Mouse (Mus musculus) kidney, embryonic 16.5 days (tissue): Measurements from ENCODE around the gene Tnfrsf13c. TPM values are rescaled to one million over a fixed set of nuclear protein-coding genes. Genes with fewer than 3 reads are reported as not detected.
A peak's percentile ranks its signal among the peaks of the same experiment; 100 is the strongest.

Experiments
- ATAC-seq: fragments of 200-750 bp; cut with Nextera tagmentation; 2 replicates; pipeline ENCODE4 v1.8.0; 2017; ENCODE audit warnings: moderate TSS enrichment; ENCODE audit not compliant: low FRiP score, low TSS enrichment
- H3K27ac ChIP-seq: fragments of 300-500 bp; sonication (generic); 2 replicates; pipeline ENCODE4 v1.5.1; 2014; ENCODE audit warnings: low read length
- H3K27me3 ChIP-seq: fragments of 300-500 bp; sonication (generic); 2 replicates; pipeline ENCODE4 v1.6.1; 2014; ENCODE audit warnings: low read length, control low read depth, mixed read lengths; ENCODE audit not compliant: insufficient read depth
- H3K36me3 ChIP-seq: fragments of 300-500 bp; sonication (generic); 2 replicates; pipeline ENCODE4 v1.6.1; 2014; ENCODE audit warnings: low read length, control low read depth, mixed read lengths; ENCODE audit not compliant: insufficient read depth
- H3K4me1 ChIP-seq: fragments of 300-500 bp; sonication (generic); 2 replicates; pipeline ENCODE4 v1.6.1; 2014; ENCODE audit warnings: low read length, control low read depth, mixed read lengths; ENCODE audit not compliant: insufficient read depth
- H3K4me2 ChIP-seq: fragments of 300-500 bp; sonication (generic); replicated peaks from 2 replicates; pipeline ENCODE4 v1.6.1; 2014; ENCODE audit warnings: low read depth, low read length
- H3K4me3 ChIP-seq: fragments of 300-500 bp; sonication (generic); 2 replicates; pipeline ENCODE4 v1.5.1; 2014; ENCODE audit warnings: mild to moderate bottlenecking, low read length
- H3K9ac ChIP-seq: fragments of 300-500 bp; sonication (generic); replicated peaks from 2 replicates; pipeline ENCODE4 v1.6.1; 2014; ENCODE audit warnings: low read length
- H3K9me3 ChIP-seq: fragments of 300-500 bp; sonication (generic); 2 replicates; pipeline ENCODE4 v1.6.1; 2016; ENCODE audit warnings: low read length, control low read depth
- WGBS: fragments of 180-500 bp; shearing (Covaris S2); extraction: QIAGEN DNeasy Blood & Tissue Kit; methylation state at CpG from one replicate; pipeline ENCODE4 v1.1.7; 2014; 5-methylcytosine and 5-hydroxymethylcytosine counted together
- polyA plus RNA-seq: library from polyadenylated mRNA; unstranded; fragments of >200 nt; fragmentation: Nextera tagmentation; extraction: Ambion mirVana; gene quantifications from 2 replicates; pipeline ENCODE4 v1.2.1, GENCODE M21; 2015

Gene Tnfrsf13c
- polyA plus RNA-seq, 1 experiment from 2014 or later = 0.15 TPM

DNA sequence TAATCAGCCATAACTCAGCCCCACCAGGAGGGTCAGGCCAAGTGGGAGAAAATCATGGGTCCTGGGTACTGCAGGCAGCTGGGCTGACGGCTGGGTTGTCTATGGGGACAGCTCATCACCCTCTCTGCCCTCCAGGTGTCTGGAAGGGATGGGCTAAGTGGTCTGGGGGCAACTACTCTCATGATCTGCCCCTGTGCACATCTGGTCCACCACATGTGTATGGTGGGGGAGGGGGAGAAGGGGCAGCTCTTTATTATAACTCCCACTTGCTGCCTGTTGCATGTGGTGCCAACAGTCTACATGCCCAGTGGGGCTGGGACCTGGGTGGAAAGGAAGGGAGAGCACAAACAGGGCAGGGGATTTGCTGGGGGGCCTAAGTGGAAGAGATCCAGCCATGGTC is 13.4 kb downstream of the Tnfrsf13c start:
- H3K36me3 ChIP-seq = peaks cover 5% of the 10 kb centered on the region
- no peak overlapping the region for H3K4me3 ChIP-seq
- peaks cover 29% of the 10 kb centered on the region for H3K4me1 ChIP-seq
- no peak for ATAC-seq
- no peaks in the 10 kb centered on the region for H3K9me3 ChIP-seq
- no peak overlapping the region for H3K9ac ChIP-seq
- H3K27me3 ChIP-seq = peaks cover 93% of the 10 kb centered on the region
- WGBS = 35% methylated on average over 1 of the region's 1 CpGs
- no peak overlapping the region for H3K27ac ChIP-seq
- no peak overlapping the region for H3K4me2 ChIP-seq

DNA sequence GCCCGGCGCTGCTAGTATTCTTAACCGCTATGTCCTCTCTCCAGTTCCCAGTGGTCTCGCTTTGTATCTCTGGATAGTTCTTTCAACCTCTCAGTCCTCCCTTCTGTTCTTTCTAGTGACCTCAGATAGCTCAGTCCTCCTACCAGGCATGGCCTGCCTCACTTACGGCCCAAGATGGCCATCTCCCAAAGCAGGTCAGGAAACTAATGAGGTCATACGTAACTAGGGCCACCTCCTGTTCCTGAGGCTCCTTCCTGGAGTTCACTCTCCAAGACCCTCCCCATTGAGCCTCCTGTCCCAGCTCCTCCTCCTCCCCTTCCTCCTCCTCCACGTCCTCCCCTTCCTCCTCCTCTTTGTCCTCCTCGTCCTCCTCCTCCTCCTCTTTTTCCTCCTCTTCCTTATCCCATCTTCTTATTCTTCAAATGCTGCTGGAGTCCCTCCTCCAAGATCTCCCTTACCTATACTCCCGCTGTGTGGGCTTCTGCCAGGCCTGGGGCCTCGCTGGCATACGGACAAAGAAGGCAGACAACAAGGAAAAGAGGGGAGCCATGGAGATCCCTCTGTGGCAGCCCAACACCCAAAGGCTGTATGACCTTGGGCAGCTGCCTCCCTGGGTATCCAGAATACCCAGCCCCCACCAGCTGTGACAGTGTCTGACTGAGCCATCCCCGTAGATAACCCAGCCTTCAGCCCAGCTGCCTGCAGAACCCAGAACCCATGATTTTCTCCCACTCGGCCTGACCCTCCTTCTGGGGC is 14.7 kb downstream of the Tnfrsf13c start:
- H3K9me3 ChIP-seq = no peaks in the 10 kb centered on the region
- peaks cover 11% of the 10 kb centered on the region for H3K36me3 ChIP-seq
- H3K27ac ChIP-seq = no peak overlapping the region
- peaks cover 29% of the 10 kb centered on the region for H3K4me1 ChIP-seq
- 73% methylated on average over 13 of the region's 13 CpGs for WGBS
- peaks cover 85% of the 10 kb centered on the region for H3K27me3 ChIP-seq
- no peak overlapping the region for H3K4me3 ChIP-seq
- no peak overlapping the region for H3K9ac ChIP-seq
- ATAC-seq = no peak
- H3K4me2 ChIP-seq = no peak overlapping the region

DNA sequence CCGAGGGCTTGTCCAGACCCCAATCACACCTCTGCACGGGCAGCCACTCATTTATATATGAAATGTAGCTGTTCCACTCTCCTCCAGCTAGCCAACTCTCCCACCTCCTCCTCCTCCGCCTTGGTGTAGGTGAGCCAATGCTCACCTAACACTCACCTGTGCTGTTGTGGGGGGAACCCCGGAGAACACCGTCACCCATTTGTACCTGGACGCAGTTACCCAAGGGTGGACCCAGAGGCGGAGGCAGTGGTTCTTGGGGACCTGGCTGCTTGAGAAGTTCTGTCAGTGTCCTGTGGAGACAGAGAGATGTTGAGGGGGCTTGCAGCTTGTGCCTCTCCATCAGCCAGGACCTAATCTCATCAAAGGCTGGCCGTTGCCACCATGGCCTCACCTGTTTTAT is 15.9 kb downstream of the Tnfrsf13c start:
- no peak for ATAC-seq
- 85% methylated on average over 8 of the region's 8 CpGs for WGBS
- H3K4me3 ChIP-seq = no peak overlapping the region
- H3K4me2 ChIP-seq = no peak overlapping the region
- H3K36me3 ChIP-seq = peaks cover 19% of the 10 kb centered on the region
- peaks cover 77% of the 10 kb centered on the region for H3K27me3 ChIP-seq
- peaks cover 29% of the 10 kb centered on the region for H3K4me1 ChIP-seq
- H3K9ac ChIP-seq = no peak overlapping the region
- no peaks in the 10 kb centered on the region for H3K9me3 ChIP-seq
- no peak overlapping the region for H3K27ac ChIP-seq

DNA sequence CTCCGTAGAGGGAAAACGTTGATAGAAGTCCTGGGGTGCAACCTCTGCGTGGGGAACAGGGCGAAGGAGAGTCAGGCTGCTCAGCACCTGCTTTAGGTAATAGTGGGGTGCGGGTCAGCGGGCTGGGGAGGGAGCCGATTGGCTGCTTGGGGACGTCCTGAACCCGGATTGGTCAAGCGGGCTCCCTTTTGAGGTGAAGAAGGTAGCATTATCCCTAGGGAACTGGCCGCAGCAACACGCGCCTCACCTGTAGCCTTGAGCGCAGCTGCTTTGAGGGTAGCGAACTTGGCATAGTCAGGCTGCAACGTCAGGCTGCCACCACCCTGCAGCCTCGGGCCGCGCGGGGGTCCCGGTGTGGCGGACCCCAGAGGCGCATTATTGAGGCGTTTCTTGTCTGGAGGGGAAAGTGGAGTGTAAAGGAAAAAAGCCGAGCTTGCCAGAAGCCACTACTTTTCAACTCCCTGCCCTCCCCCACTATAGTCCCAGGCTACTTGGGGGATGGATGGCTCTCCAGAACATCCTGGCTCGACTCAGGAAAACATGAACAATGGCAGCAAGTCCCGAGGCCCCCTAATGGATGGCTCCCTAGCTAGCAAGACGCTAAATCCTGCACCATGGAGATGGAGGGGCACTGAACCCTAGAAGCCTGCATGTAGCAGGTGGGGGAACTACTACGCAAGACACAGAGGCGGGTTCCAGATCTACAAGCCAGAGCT is 16.5 kb downstream of the Tnfrsf13c start:
- 19% methylated on average over 30 of the region's 30 CpGs for WGBS
- no peak overlapping the region for H3K27ac ChIP-seq
- peaks cover 70% of the 10 kb centered on the region for H3K27me3 ChIP-seq
- no peak overlapping the region; the same call in 1 of the 2 replicates for H3K4me2 ChIP-seq
- H3K4me3 ChIP-seq = peak overlapping the region; percentile 6; the same call in 1 of the 2 replicates
- no peak for ATAC-seq
- H3K36me3 ChIP-seq = peaks cover 25% of the 10 kb centered on the region
- H3K9ac ChIP-seq = no peak overlapping the region
- peaks cover 27% of the 10 kb centered on the region for H3K4me1 ChIP-seq
- H3K9me3 ChIP-seq = no peaks in the 10 kb centered on the region

DNA sequence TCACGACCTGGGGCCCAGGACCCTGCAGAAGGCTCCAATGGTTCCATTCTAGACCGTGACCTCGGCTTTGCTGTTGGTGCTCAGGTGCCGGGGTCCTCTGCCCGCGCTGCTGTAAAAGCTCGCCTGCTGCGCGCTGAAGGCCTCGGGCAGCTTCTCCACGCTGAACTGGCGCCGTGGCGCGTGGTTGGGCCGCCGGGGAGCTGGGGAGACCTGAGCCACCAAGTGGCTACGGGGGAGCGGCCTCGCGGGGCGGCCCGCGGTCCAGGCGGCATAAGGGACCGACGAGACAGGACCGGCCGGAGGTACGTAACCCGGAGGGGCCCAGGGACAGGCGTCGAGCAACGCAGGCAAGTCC is 17.1 kb downstream of the Tnfrsf13c start:
- no peak for ATAC-seq

DNA sequence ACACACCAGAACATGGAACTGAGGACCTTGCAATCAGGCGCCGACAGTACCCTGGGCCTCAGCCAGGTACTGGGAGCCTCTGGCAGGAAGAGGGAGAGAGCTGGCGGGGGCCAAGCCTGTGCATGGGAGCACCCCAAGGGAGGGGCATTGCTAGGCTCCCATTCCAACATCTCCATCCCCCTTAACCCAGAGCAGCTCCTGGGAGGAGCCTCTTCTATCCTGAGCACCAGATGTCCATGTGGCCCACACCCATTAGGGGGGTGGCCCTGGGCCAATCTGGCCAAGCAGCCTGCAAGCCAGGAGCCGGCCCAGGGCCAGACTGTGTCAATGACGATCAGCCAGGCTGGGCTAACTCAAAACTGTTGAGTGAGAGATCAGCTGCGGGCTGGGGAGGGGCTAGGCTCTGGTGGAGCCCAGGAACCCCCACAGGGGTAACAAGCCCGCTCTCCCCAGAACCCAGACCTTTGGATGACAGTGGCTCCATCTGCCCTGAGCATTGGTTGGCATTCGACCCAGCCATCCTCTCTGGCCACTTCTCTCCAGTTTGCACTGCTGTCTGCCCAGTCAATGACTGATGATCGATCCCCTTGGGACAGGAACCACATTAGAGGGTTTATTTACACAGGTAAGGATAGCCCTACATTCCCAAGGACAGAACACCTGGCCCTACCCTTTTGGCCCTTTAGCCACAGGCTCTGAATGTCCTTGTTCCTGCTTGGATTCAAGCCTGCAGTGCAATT is 17.6 kb downstream of the Tnfrsf13c start:
- no peak for ATAC-seq
- Histone ChIP-seq H3K4me2 (no peak overlapping the region), H3K27ac (no peak overlapping the region), H3K9me3 (no peaks in the 10 kb centered on the region), H3K36me3 (peaks cover 33% of the 10 kb centered on the region), H3K4me1 (peaks cover 16% of the 10 kb centered on the region), H3K9ac (0 out of 2 replicates have a peak overlapping the region, but pooled peaks have one; percentile 20), H3K27me3 (peaks cover 59% of the 10 kb centered on the region), H3K4me3 (no peak overlapping the region)
- WGBS = 65% methylated on average over 9 of the region's 9 CpGs

More for the DNA sequence above, 17.1 kb downstream of the Tnfrsf13c start:
- no peak overlapping the region for H3K27ac ChIP-seq
- H3K4me1 ChIP-seq = peaks cover 21% of the 10 kb centered on the region
- peak overlapping the region; percentile 6; the same call in 1 of the 2 replicates for H3K4me3 ChIP-seq
- H3K27me3 ChIP-seq = peaks cover 65% of the 10 kb centered on the region
- H3K9ac ChIP-seq = 0 out of 2 replicates have a peak overlapping the region, but pooled peaks have one; percentile 20
- no peaks in the 10 kb centered on the region for H3K9me3 ChIP-seq
- WGBS = 19% methylated on average over 34 of the region's 34 CpGs
- no peak overlapping the region for H3K4me2 ChIP-seq
- H3K36me3 ChIP-seq = peaks cover 28% of the 10 kb centered on the region

DNA sequence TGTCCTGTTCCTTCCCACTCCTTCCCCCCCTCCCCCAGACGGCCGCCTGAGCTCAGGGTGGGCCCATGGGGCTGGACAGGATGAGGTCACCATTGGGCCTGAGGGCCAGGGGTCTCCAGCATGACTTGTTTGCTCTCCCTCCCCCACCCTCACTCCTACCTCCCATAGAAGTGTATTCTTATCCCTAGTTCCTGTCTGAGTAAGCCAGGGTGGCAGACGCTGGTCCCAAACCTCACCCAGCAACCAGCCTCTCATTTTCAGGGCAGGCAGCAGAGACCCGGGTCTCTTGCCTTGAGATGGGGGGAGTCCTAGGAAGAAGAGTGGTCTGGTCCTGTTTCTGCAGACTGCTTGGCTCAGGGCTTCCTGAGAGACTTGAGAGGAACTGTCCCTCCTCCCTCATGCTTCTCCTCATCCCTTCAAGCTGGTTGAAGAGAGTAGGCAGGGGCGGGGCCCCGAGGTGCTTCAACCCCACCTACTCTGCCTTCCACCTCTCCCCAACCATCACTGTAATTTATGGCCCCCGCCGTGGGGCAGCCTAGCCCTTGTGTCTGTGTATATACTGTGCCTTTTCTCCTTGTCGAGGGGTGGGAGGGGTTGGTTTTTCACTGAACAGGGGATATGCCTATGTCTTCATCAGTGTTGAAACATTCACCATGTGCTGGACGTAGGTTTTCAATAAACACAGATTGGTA is 19.3 kb downstream of the Tnfrsf13c start:
- peaks cover 42% of the 10 kb centered on the region for H3K27me3 ChIP-seq
- peaks cover 44% of the 10 kb centered on the region for H3K36me3 ChIP-seq
- no peak overlapping the region for H3K4me2 ChIP-seq
- no peak overlapping the region for H3K4me3 ChIP-seq
- no peak for ATAC-seq
- no peaks in the 10 kb centered on the region for H3K9me3 ChIP-seq
- H3K9ac ChIP-seq = no peak overlapping the region
- peaks cover 12% of the 10 kb centered on the region for H3K4me1 ChIP-seq
- 47% methylated on average over 10 of the region's 10 CpGs for whole genome bisulfite sequencing
- no peak overlapping the region for H3K27ac ChIP-seq

DNA sequence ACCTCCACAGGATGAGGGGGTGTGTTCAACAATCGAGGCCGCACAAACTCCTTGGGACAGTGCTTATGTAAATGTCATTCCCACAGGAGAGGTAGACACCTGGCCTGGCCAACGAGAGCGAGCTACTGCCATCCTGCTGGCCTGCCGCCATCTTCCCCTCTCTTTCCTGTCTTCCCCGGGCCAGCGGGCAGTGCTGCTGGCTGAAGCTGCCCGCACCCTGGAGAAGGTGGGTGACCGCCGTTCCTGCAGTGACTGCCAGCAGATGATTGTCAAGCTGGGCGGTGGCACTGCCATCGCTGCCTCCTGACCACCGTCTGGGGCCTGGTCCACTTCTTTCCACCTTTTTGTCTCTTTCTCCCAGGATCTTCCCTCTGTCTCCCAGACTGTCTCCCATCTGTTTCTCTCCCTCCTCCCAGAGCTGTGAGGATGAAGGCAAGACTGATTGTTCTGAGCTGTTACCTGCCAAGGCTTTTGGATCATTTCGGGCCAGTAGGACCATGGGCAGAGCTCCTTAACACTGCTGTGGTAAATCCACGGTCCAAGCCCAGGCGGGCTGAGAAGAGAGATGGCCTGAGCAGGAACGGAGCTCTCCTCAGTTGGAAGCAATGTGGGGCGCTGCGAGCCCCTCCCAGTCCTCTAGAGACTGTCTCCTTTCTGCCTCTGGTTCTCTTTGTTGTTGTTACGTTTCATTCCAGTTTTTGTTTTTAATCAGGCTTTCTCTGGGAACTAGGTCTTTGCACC is 20.4 kb downstream of the Tnfrsf13c start:
- ATAC-seq = no peak
- 85% methylated on average over 20 of the region's 20 CpGs for WGBS
- H3K9me3 ChIP-seq = no peaks in the 10 kb centered on the region
- H3K9ac ChIP-seq = no peak overlapping the region
- H3K4me3 ChIP-seq = no peak overlapping the region
- peaks cover 32% of the 10 kb centered on the region for H3K27me3 ChIP-seq
- no peak overlapping the region for H3K4me2 ChIP-seq
- H3K4me1 ChIP-seq = peaks cover 12% of the 10 kb centered on the region
- peaks cover 55% of the 10 kb centered on the region for H3K36me3 ChIP-seq
- H3K27ac ChIP-seq = no peak overlapping the region

DNA sequence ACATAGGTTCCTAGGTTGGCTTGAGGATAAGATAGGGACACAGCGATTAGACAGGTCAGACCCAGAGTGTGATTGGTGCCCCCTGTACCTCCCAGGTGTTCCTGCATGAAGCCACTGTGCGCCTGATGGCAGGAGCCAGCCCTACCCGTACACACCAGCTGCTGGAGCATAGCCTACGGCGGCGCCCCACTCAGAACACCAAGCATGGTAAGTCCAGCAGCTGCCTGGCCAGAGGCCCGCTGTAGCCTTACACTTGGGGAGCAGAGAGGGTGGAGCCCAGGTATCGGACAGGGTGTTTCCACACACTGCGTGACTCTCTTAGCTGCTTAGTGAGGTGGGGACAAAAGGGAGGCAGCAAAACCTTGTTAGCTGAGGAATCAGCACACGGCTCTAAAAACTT is 21.1 kb downstream of the Tnfrsf13c start:
- Histone ChIP-seq H3K4me2 (no peak overlapping the region), H3K27me3 (peaks cover 28% of the 10 kb centered on the region), H3K9me3 (no peaks in the 10 kb centered on the region), H3K27ac (no peak overlapping the region), H3K4me1 (peaks cover 12% of the 10 kb centered on the region), H3K9ac (no peak overlapping the region), H3K36me3 (peaks cover 60% of the 10 kb centered on the region), H3K4me3 (no peak overlapping the region)
- WGBS = 94% methylated on average over 10 of the region's 10 CpGs
- ATAC-seq = no peak
